Comparison of ENCODE assay signal across 8 mouse cellular contexts in genomic region chr4:155218104-155218732, GRCm38 (mm10). TPM values are rescaled to one million over a fixed set of nuclear protein-coding genes. Genes with fewer than 3 reads are reported as not detected.
A peak's percentile ranks its signal among the peaks of the same experiment; 100 is the strongest.
DNase-seq lines count a peak whose midpoint lies in the region; ATAC-seq and TF ChIP-seq lines count a peak whose summit lies in the region.

No protein-coding gene starts in this region.

- no peaks in the 10 kb centered on the region; the same call in 1 of the 2 replicates for H3K36me3 ChIP-seq in forebrain, embryonic 11.5 days (ENCODE audit: control insufficient read depth, insufficient read depth, low read length)
- no peaks in the 10 kb centered on the region for H3K36me3 ChIP-seq in intestine, embryonic 16.5 days (ENCODE audit: control insufficient read depth, insufficient read depth, low read length)
- H3K36me3 ChIP-seq in neural tube, embryonic 13.5 days: no peaks in the 10 kb centered on the region

- H3K27me3 ChIP-seq in forebrain, embryonic 11.5 days (ENCODE audit: control insufficient read depth, insufficient read depth, low read length): no peaks in the 10 kb centered on the region
- H3K27me3 ChIP-seq in intestine, embryonic 16.5 days (replicated peaks; ENCODE audit: control insufficient read depth, insufficient read depth, low read length): no peaks in the 10 kb centered on the region
- H3K27me3 ChIP-seq in neural tube, embryonic 13.5 days: no peaks in the 10 kb centered on the region

- peak overlapping the region; percentile 8; the same call in 1 of the 2 replicates for H3K9ac ChIP-seq in forebrain, embryonic 11.5 days (ENCODE audit: low read length)
- 0 out of 2 replicates have a peak overlapping the region, but pooled peaks have one; percentile 35 for H3K9ac ChIP-seq in intestine, embryonic 16.5 days (ENCODE audit: low read depth, low read length)
- H3K9ac ChIP-seq in neural tube, embryonic 13.5 days: peak overlapping the region; percentile 98; the same call in 1 of the 2 replicates

- H3K27ac ChIP-seq in forebrain, embryonic 11.5 days (ENCODE audit: low read depth, low read length): no peak overlapping the region
- peak overlapping the region; percentile 33; the same call in 1 of the 2 replicates for H3K27ac ChIP-seq in intestine, embryonic 16.5 days (ENCODE audit: low read length)
- H3K27ac ChIP-seq in neural tube, embryonic 13.5 days (replicated peaks): no peak overlapping the region

- no peak for DNase-seq in lung, adult 2 months
- DNase-seq in lung, postnatal 10 days: no peak
- DNase-seq in forebrain, embryonic 11.5 days (ENCODE audit: low spot score): no peak
- no peak for DNase-seq in T-cell, adult 2 months (ENCODE audit: low spot score)
- no peak for DNase-seq in cerebellum, adult 9-10 months
- DNase-seq in layer of hippocampus, postnatal 10 days (ENCODE audit: low spot score in 2 of 2): no peak

- no peak for TF ChIP-seq POLR2A in lung, adult 2 months (IDR thresholded peaks at IDR 0.05; ENCODE audit: borderline replicate concordance, extremely low read depth, low read depth, low read length)

- WGBS in lung, adult 2 months: 25% methylated on average over 9 of the region's 9 CpGs
- 90% methylated on average over 9 of the region's 9 CpGs for WGBS in forebrain, embryonic 11.5 days
- 73% methylated on average over 9 of the region's 9 CpGs for WGBS in intestine, embryonic 16.5 days
- 79% methylated on average over 9 of the region's 9 CpGs for WGBS in neural tube, embryonic 13.5 days

- peak overlapping the region; percentile 97 for H3K4me3 ChIP-seq in lung, adult 2 months (replicated peaks; ENCODE audit: extremely low read depth, low read depth, low read length)
- H3K4me3 ChIP-seq in forebrain, embryonic 11.5 days (ENCODE audit: low read depth, low read length): no peak overlapping the region
- H3K4me3 ChIP-seq in intestine, embryonic 16.5 days (ENCODE audit: low read length): peak overlapping the region; percentile 84
- H3K4me3 ChIP-seq in neural tube, embryonic 13.5 days: peak overlapping the region; percentile 84

- TF ChIP-seq CTCF in lung, adult 2 months (IDR thresholded peaks at IDR 0.05; ENCODE audit: insufficient read depth, low read length): no peak

- H3K4me2 ChIP-seq in forebrain, embryonic 11.5 days (ENCODE audit: low read depth, low read length, severe bottlenecking): peak overlapping the region; percentile 99; the same call in 1 of the 2 replicates
- H3K4me2 ChIP-seq in intestine, embryonic 16.5 days (ENCODE audit: low read depth, low read length): peak overlapping the region; percentile 99
- H3K4me2 ChIP-seq in neural tube, embryonic 13.5 days: peak overlapping the region; percentile 100

- ATAC-seq in forebrain, embryonic 11.5 days (replicated peaks; ENCODE audit: low FRiP score): no peak
- ATAC-seq in intestine, embryonic 16.5 days: no peak
- ATAC-seq in neural tube, embryonic 13.5 days (ENCODE audit: low read depth): no peak

- no peaks in the 10 kb centered on the region for H3K9me3 ChIP-seq in forebrain, embryonic 11.5 days (ENCODE audit: control insufficient read depth, low read length)
- no peaks in the 10 kb centered on the region for H3K9me3 ChIP-seq in intestine, embryonic 16.5 days (ENCODE audit: control insufficient read depth, low read length)
- H3K9me3 ChIP-seq in neural tube, embryonic 13.5 days: no peaks in the 10 kb centered on the region

- H3K4me1 ChIP-seq in lung, adult 2 months (ENCODE audit: control insufficient read depth, insufficient read depth, low read length): peaks cover 62% of the 10 kb centered on the region
- H3K4me1 ChIP-seq in forebrain, embryonic 11.5 days (replicated peaks; ENCODE audit: control insufficient read depth, insufficient read depth, low read length): peaks cover 59% of the 10 kb centered on the region
- peaks cover 71% of the 10 kb centered on the region for H3K4me1 ChIP-seq in intestine, embryonic 16.5 days (ENCODE audit: control insufficient read depth, insufficient read depth, low read length)
- peaks cover 88% of the 10 kb centered on the region for H3K4me1 ChIP-seq in neural tube, embryonic 13.5 days (replicated peaks)

RNA-seq across cellular contexts. Expression of gene Ski, which starts 4.2 kb away (rescaled TPM):
- polyA plus RNA-seq in lung, adult 2 months (2012; rRNA removed): 105 and 115 TPM in 2 replicates
- 14.1 and 14.7 TPM in 2 replicates for polyA plus RNA-seq in forebrain, embryonic 11.5 days (2014; fragmentation: Nextera tagmentation; extraction: Ambion mirVana)
- polyA plus RNA-seq in intestine, embryonic 16.5 days (2015; fragmentation: Nextera tagmentation; extraction: Ambion mirVana): 11.4 and 11.7 TPM in 2 replicates
- 11.3 and 12.2 TPM in 2 replicates for polyA plus RNA-seq in neural tube, embryonic 13.5 days (2015; fragmentation: Nextera tagmentation; extraction: Ambion mirVana)
- 100 to 1,000 TPM; 118 TPM for total RNA-seq in layer of hippocampus, postnatal 10 days (2021)

RNA-seq across cellular contexts. Expression of gene Faap20, which starts 31.4 kb away (rescaled TPM):
- polyA plus RNA-seq in lung, adult 2 months (2012; rRNA removed): 56.7 and 59.3 TPM in 2 replicates
- polyA plus RNA-seq in forebrain, embryonic 11.5 days (2014; fragmentation: Nextera tagmentation; extraction: Ambion mirVana): 105 and 107 TPM in 2 replicates
- polyA plus RNA-seq in intestine, embryonic 16.5 days (2015; fragmentation: Nextera tagmentation; extraction: Ambion mirVana): 60.3 and 70.4 TPM in 2 replicates
- polyA plus RNA-seq in neural tube, embryonic 13.5 days (2015; fragmentation: Nextera tagmentation; extraction: Ambion mirVana): 76.3 and 84.2 TPM in 2 replicates
- total RNA-seq in layer of hippocampus, postnatal 10 days (2021): 10 to 100 TPM; 22.2 to 24.3 TPM

Comparison
In these comparisons a context has a peak if more than half of its experiments do, and no peak if none do; other contexts are left out.
1. H3K9ac ChIP-seq: peak in every context shown above with its lines; median percentile 98 in neural tube, embryonic 13.5 days; 35 in intestine, embryonic 16.5 days; 8 in forebrain, embryonic 11.5 days.